Mouse (Mus musculus): ENCODE results near the gene Colgalt1.
A peak's percentile ranks its signal among the peaks of the same experiment; 100 is the strongest.

The Colgalt1 gene

GRCm38 (mm10) chr8:71628396-71629095, 17.7 kb downstream of the Colgalt1 start:
- no peak for DNase-seq (ENCODE audit: low spot score)

- peak; percentile 94 for DNase-seq (ENCODE audit: low spot score)
Observed at GRCm38 (mm10) chr8:71629096-71629697, 18.4 kb downstream of the Colgalt1 start.

GRCm38 (mm10) chr8:71629781-71630212, 19.0 kb downstream of the Colgalt1 start:
- peak; percentile 24 for DNase-seq (ENCODE audit: low spot score)

- no peak for DNase-seq (ENCODE audit: low spot score)
Observed at GRCm38 (mm10) chr8:71630761-71631160, 20.0 kb downstream of the Colgalt1 start.

- peak; percentile 20 for DNase-seq (ENCODE audit: low spot score)
Observed at GRCm38 (mm10) chr8:71631897-71632296, 21.1 kb downstream of the Colgalt1 start.

GRCm38 (mm10) chr8:71633164-71633563, 22.4 kb downstream of the Colgalt1 start:
- peak; percentile 54 for DNase-seq (ENCODE audit: low spot score)

- DNase-seq (ENCODE audit: low spot score), result peak; percentile 67
Observed at GRCm38 (mm10) chr8:71633981-71634667, 23.3 kb downstream of the Colgalt1 start.

- no peak for DNase-seq (ENCODE audit: low spot score)
Observed at GRCm38 (mm10) chr8:71637149-71638095, 26.6 kb downstream of the Colgalt1 start.

- DNase-seq (ENCODE audit: low spot score), result no peak
Observed at GRCm38 (mm10) chr8:71638321-71638720, 27.5 kb downstream of the Colgalt1 start.

GRCm38 (mm10) chr8:71639318-71639717, 28.5 kb downstream of the Colgalt1 start:
- no peak for DNase-seq (ENCODE audit: low spot score)

- DNase-seq (ENCODE audit: low spot score), result peak; percentile 23
Observed at GRCm38 (mm10) chr8:71645510-71645909, 34.7 kb downstream of the Colgalt1 start.

GRCm38 (mm10) chr8:71654600-71654999, 43.8 kb downstream of the Colgalt1 start:
- DNase-seq (ENCODE audit: low spot score), result no peak

- no peak for DNase-seq (ENCODE audit: low spot score)
Observed at GRCm38 (mm10) chr8:71657816-71658215, 47.0 kb downstream of the Colgalt1 start.

GRCm38 (mm10) chr8:71658515-71659049, 47.8 kb downstream of the Colgalt1 start:
- DNase-seq (ENCODE audit: low spot score), result no peak

- DNase-seq (ENCODE audit: low spot score), result no peak
Observed at GRCm38 (mm10) chr8:71659751-71660150, 49.0 kb downstream of the Colgalt1 start.

- DNase-seq (ENCODE audit: low spot score), result peak; percentile 79
Observed at GRCm38 (mm10) chr8:71660325-71661120, 49.7 kb downstream of the Colgalt1 start.

GRCm38 (mm10) chr8:71665331-71666130, 54.7 kb downstream of the Colgalt1 start:
- peak; percentile 49 for DNase-seq (ENCODE audit: low spot score)

- no peak for DNase-seq (ENCODE audit: low spot score)
Observed at GRCm38 (mm10) chr8:71666855-71667254, 56.1 kb downstream of the Colgalt1 start.

- no peak for DNase-seq (ENCODE audit: low spot score)
Observed at GRCm38 (mm10) chr8:71667256-71667655, 56.5 kb downstream of the Colgalt1 start.

Data from lung, postnatal 25 days (tissue).